Mouse (Mus musculus) heart, postnatal 4 days (tissue): ENCODE results near the gene Ubtf. TPM values are rescaled to one million over a fixed set of nuclear protein-coding genes. Genes with fewer than 3 reads are reported as not detected.
"Not testable (repeated sequence)": the region's sequence is repeated elsewhere in the genome, so short reads cannot be mapped to it uniquely, and the experiment has no call there.

Experiments
- DNase-seq: peaks from one replicate; pipeline ENCODE4 v3.0.0; 2021
- total RNA-seq, 2 experiments: library from RNA; stranded (reverse); gene quantifications; 2 replicates each; pipeline ENCODE4 v1.2.3; 2021

The Ubtf gene
- total RNA-seq, 2 experiments from 2014 or later = 81.9 to 89.3 TPM

DNA sequence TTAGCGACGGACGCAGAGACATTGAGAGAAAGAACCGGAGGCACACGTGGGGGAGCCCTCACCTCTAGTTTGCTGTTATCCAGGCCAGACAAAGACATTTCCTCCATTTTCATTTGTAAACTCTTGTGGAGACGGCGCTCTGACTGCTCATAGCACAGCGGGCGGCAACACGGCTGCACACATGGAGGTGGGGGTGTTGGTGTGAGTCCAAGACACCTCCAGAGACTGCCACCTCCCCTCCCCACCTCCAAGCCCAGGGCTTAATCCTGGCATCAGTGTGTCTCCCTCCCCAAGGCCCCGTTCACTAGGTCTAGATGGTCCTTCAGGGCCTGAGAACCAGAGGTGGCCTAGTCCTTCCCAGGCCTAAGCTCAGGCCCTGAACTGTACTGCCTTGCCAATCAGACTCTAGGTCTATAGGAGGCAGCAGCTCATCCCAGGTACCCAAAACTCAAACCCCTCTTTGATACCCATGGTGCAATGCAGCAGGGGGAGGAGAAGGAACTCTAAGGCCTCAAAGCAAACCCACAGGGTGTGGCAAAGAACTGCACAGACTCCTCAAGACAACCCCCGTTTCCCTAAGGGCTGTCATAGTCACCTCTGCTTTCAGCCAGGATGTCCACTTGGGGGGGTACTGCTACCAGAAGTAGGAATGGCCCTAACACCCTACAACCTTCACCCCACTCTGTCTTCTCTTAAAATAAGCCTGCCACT lies 24.5 kb downstream of the Ubtf start:
- peak; percentile 26 for DNase-seq

DNA sequence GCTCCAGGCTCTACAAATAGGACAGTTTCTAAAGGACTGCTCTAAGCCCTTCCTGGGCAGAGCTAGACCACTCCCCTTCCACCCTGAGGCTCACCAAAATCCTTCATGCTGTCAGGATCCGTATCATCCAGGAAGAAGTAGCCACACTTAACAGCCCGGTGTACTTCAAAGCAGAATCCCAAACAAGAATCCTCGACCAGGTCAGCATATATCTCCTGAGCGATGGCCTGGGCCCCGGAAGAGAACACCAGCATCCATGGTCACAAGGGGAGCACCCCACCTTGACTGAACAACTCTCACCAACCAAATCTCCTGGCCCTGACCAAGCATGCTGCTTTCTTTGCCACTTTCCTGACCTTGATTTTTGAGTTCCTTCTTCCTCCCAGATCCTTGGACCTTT lies 25.1 kb downstream of the Ubtf start:
- DNase-seq = no peak

DNA sequence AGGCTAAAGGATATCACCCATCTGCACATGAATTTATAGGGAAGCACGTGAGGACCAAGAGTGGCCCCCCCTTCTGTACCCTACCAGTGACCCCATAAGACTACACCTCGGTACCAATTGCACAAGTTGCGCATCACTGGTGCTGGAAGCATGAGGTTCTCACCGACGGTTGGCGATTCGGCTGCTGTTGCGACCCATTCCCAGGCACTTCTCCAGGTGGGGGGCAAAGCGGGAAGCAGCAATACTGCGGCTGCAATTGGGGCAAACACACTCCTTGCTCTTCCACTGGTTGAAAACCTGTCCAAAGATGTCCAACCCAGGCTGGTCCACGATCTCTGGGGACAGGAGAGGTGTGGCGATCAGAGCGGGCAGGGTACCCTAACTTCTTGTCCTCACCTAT lies 25.6 kb downstream of the Ubtf start:
- no peak for DNase-seq

DNA sequence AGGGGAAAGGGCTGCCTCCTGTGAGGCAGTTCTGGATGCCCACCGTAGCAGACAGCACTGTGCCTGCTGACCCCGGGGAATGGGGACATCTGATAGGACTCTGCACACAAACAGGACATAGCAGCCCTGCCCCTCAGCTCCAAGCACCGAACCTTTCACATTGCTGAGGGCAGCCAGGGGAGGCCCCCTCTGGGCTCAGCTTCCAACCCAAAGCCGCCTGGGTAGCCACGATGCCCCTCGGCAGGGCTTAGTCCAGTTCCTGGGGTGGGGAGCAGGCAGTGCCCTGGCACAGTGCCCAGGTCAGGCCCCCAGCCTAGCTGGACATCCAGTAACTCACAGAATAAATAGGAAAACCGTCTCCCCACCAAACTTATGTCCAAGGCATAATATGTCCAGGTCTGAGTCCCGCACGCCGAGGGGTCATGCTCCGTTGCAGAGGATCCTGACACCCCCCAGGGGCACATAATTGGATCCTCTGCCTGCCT lies 28.4 kb downstream of the Ubtf start:
- peak; percentile 20 for DNase-seq

DNA sequence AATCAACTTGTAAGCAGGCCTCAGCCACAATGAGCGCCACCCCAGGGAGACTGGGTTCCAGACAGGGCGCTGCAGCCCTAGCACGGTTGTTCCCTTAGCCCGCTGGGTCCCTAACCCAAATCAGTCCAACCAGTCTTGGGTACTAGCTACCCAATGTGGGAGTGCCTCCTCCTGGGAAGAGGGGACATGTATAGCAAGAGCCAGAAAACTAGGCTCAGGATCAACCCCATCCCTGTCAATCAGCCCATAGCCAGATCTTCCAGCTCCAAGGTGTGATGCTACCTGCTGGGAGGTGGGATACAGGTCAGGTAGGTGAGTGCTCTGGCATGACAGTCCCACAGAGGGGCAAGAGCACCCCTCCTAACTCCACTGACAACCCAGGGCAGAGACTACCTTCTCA lies 29.4 kb downstream of the Ubtf start:
- DNase-seq = no peak

DNA sequence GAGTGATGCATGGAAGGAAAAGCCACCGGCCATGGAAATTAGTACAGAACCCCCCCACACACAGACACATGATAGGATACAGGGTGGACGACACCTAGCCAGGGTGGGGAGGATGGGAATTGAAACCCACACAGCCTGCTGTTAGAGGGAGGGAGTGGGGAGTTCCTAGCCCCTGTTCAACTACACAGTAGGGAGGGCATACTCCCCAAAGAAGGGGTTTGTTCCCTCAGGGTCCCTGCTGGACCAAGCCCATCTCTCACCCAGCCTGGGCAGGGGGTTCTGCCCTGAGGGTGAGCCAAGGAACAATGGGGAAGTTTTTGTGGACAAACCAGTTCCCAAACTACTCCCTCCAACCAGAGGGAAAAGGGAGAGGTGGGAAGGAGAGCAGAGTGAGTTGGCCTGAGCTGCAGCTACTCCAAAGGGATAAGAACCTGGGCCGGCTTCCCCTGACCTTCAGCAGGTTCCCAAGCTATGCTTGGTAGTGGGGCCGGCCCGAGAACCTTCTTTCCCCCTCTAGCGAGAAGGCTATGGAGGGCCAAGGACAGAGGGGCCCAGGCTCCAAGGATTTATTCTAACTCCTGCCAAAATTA lies 29.9 kb downstream of the Ubtf start:
- DNase-seq = no peak

DNA sequence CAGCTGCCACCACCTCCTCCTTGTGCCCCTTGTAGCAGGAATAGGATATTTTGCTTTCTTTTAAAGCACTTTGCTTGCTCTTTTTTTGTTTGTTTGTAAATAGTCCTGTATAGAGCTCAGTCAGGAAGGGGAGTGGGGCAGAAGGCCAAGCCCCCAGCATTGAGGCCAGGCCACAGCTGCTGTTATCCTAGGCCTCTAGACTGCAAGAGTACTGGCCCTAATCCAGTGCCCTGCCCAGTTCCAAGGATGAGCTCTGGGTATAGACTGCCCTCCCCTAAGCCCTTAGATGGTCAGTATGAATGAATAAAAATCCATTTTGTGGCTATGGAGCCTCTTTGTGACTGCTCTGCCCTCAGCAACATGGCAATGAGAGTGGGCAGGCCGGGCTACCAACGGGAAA lies 30.6 kb downstream of the Ubtf start:
- DNase-seq = peak; percentile 30

DNA sequence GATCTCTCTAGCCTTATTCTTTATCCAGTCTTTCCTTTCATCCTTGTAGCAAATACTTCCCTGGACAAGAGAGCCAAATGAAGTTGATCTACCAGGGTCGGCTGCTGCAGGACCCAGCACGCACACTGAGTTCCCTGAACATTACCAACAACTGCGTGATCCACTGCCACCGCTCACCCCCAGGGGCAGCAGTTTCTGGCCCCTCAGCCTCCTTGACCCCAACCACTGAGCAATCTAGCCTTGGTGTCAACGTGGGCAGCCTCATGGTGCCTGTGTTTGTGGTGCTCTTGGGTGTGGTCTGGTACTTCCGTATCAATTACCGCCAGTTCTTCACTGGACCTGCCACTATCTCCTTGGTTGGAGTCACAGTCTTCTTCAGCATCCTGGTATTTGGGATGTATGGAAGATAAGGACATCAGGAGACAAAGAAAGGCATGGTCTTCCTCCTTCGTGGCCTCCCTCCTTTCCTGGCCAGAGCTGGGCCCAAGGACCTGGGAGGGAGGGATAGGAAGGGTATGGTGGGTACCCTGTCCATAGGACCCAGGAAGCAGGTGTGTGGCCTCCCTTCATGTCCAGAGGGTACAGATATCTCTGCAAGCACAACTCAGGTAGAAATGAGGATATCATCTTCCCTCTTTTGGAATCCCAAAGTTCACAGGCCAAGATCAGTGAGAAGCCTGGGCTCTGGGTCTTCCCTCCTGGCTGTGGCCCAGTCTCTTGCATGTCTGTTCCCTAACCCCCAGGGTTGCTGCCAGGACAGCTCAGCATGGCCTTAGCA lies 31.3 kb downstream of the Ubtf start:
- DNase-seq = no peak

DNA sequence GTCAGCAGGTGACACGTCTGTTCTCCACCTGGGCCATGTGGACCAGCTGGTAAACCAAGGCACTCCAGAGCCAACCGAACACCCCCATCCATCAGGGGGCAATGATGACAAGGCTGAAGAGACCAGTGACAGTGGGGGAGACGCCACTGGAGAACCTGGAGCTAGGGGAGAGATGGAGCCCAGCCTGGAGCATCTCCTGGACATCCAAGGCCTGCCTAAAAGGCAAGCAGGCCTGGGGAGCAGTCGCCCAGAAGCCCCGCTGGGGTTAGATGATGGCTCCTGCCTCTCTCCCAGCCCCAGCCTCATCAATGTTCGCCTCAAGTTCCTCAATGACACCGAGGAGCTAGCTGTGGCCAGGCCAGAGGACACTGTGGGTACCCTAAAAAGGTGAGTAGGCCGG lies 32.1 kb downstream of the Ubtf start:
- no peak for DNase-seq

DNA sequence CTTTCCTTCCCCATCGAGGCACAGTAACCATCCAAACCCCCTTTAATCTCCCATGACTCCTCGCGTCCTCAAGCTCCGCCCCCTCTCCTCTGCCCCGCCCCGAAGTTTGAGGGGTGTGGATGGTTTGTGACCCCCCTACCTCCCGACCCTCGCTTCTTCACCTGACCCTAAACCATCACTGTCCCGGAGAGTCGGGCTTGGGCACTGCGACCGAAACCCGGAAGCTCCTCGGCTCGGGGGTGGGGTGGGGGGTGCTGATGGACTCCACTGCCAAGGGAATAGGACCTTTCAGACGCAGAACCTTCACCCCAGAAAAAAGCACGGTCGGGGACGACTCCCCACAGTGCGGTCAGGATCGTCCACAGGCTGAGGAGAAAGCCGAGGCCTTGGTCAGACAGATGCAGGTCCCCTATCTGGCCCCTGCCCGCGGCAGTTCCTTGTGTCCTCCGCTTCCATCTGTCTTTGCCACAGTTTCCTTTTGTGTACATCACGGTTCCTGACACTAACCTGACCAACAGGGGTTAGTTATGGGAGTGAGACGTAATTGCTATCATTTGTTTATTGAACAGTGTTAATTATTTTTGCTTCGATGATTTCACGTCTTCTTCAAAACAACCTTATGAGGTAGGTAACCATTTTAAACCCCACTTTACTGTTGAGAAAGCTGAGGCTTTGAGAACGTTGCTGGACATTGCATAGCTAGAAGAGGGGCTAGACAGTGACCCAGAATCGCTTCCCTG lies 34.3 kb downstream of the Ubtf start:
- no peak for DNase-seq

DNA sequence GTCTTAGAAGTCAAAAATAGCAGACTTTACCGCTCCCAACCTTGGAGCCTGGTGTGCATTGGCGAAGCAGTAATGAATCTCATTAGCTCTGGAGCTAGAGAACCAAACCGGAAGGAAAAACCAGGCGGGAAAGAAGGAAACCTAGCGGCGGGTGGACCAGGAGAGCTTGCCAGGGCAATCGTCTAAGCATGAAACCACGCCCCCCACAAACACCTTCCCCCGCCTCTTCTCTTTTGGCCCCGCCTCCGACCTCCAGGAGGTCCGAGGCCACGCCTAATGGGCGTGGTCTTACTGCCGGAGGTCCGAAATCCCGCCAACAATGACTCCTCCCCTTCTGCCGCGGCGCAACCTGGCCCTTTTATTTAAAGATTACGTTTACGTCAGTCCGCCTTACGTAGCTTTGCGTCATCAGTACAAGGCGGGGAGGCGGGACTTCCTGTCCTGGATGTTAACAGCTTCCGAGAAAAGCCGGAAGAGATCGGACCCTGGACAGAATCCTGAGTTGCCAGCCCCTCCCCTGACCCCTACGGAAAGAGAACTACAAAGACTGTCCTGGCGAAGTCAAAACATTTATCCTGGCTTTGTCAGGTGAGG lies 34.9 kb downstream of the Ubtf start, which contains the start of gene Tmub2:
TSS of gene Tmub2 (plus strand) at position 431 of the 594 bp plus-strand sequence.
- DNase-seq = peak; percentile 96

DNA sequence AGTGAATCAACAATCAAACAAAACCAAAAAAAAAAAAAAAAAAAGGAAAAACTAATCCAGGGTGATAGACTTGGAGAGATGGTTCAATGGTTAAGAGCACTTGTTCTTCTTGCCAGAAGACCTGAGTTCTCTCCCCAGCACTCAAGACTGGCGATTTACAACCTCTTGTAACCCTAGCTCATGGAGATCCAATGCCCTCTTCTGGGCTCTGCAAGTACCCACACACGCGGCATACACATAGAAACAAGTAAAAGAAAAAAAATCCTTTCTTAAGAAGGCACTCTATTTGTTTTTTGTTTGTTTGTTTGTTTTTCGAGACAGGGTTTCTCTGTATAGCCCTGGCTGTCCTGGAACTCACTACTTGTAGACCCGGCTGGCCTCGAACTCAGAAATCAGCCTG lies 35.6 kb downstream of the Ubtf start:
- no peak for DNase-seq

DNA sequence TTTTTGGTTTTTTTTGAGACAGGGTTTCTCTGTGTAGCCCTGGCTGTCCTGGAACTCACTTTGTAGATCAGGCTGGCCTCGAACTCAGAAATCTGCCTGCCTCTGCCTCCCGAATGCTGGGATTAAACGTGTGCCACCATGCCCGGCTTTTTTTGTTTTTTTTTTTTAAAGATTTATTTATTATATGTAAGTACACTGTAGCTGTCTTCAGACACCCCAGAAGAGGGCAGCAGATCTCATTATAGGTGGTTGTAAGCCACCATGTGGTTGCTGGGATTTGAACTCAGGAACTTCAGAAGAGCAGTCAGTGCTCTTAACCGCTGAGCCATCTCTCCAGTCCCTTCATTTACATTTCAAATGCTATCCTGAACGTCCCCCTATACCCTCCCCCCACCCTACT lies 39.3 kb downstream of the Ubtf start:
- DNase-seq = not testable (repeated sequence)

DNA sequence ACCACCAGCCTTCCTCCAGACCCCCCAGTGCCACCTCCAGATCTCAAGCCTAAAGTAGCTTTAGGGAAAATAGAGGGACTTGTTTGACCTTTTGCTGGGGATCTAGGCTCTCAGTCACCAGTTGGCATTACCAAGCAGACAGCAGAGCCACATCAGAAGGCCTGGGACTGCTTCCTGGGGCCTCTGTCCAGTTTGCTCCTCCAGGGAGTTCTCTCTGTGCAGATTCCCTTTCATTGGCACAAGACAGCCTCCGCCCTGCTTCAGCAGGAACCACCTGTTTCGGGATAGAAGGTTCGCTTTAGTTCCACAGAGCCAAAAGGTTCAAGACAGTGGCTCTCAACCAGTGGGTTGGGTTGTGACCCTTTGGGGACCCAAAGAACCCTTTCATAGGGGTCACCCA lies 39.9 kb downstream of the Ubtf start:
- DNase-seq = no peak

DNA sequence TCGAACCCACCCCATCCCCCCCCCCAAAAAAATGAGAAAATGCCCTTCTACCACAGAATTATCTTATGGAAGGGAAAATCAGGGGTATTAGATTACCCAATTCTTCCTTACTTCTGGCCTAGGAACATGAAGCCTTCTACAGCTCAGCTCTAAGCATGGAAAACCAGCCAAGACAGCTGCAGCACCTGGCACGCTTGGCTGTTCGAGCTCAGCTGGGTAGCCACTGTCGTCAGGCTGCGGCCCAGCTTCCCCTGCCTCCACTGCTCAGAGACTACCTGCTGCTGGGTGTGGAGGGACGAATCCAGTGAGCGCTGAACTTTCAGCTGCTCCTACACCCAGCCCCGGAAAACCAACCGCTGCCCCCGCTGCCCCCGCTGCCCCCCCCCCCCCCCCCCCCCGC lies 41.8 kb downstream of the Ubtf start:
- DNase-seq = no peak

DNA sequence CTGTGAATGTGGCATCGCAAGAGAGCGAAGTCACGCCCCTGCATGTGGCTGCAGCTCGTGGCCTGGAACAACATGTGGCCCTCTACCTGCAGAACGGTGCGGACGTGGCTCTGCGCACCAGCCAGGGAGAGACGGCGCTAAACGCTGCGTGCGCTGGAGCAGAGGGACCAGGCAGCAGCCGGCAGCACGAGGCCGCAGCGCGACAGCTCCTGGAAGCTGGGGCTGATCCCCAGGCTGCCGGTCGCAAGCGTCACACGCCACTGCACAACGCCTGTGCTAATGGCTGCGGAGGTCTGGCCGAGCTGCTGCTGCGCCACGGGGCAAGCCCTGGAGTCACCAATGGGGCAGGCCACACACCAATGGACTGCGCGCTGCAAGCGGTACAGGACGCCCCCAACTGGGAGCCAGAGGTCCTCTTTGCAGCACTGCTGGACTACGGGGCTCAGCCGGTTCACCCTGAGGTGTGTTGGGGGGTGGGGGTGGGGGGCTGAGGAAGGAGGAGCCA lies 43.1 kb downstream of the Ubtf start:
- DNase-seq = peak; percentile 51

DNA sequence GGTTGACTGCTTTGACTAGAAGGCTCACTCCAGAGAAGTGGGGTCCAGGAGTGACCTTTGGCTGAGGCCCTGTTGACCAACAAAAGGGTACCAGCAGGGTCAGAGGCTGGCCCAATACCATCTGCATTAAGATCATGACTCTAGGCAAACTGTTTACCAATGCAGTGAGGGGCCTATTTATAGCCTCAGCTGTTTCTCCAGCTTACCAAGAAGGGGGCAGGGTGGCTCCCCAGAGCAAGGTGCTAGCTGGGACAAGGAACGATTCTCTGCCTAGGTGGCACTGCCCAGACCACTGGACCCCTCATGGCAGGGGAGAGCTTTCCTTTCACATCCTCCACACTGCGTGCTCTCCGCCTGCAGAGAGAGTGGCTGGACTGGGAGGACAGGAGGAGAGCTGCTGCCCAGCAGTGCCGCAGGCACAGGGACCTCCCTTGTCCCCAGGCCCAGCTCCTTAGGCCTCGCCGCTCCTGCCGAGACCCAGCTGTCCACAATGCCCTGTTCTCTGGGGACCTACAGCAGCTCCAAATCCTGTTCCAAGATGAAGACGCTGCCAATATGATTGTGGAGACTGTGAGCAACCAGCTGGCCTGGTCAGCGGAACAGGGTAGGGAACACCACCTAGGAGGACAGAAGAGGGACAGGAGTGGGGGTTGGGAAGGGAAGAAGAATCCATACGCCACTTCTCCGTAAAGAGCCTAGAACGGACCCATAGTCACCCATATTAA lies 50.9 kb downstream of the Ubtf start, which contains the start of gene Asb16:
TSS of gene Asb16 (plus strand) at position 224 of the 725 bp plus-strand sequence.
- no peak for DNase-seq

DNA sequence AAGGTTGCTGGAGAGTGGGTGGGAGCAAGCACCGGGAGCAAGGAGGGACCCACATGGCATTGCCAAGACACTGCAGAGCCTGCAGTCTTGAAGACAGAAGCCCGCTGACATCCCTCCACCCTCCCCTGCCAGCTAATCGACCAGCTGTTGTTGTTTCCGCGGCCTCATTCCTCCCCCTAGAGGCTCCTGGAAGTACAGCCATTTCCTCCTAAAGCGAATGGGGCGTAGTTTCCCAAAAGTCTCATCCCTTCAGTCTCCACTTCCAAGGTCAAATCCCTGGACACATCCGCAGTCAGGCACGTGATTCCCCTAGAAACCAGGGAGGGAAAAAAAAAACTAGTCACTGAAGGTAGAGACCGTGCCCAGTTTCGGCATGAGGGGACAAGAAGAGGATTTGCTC lies 52.1 kb downstream of the Ubtf start:
- DNase-seq = peak; percentile 85

DNA sequence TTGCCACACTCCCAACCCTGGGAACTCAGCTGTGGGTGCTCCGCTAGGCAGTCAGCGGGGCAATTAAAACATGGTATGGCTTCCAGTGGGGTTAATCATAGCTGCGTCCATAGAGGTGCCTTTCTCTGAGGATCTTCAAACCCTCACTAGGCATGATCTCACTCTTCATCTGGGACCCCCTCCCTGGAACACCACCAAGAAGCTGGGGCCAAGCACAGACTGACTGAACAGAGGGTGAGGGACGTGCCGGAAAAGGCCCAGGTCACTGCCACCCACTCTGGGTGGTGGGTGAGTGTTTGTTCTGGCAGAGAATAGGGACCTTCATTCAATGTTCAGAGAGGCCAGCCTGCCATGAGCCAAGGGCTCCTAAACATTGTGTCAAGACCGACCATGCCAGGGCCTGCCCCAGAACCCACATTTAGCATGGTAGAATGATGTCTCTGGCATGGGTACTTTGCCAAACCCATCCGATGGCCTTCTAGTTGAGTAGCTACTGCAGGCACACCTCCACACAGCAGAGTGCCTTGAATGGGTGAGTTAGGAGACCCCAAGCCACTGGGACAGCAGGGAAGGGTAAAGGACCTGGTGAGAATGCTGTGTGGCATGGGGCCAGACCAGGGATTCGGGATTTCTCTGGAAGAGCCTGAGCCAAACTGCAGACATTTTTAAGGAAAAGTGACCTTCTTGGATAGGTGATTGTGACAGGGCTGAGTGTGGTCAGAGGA lies 52.7 kb downstream of the Ubtf start:
- DNase-seq = no peak

DNA sequence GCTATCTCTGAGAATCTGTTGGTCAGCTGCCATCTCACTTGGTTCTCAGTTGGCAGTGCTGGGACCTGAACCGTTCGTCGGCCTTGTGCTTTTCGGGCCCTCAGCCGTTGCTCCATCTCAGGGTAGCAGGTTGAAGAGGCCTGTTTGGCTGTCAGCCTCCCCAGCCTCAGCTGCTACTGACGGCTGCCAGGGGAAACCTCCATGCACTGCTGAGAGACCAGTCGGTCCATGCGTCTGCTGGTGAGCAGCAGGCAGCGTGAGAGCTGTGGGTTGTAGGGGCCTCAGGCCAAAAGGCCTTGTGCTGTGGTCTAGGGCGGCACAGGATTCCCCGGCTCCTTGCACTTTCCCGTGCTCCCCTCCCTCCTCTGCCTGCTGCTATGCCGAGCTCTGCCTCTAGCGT lies 53.7 kb downstream of the Ubtf start:
- no peak for DNase-seq

DNA sequence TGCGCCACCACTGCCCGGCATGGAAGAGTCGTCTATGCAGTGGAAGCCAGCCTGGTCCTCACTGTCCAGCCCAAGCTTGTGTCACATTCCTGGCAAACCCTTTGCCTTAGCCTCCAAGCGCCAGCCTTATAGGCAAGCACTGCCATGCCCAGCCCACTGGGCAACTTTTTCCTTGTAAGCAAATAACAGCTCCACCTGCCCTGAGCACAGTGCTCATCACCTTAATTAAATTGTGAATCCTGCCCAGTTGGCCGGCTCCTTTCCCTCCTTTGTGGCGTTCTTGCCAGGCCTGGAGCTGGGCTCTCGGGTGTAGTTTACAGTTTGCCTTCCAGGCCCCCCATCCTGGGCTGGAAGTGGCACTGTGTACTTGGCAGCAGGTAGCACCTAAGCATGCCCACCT lies 56.3 kb downstream of the Ubtf start:
- no peak for DNase-seq
